Mouse (Mus musculus) spleen, adult 2 months (tissue): Measurements from ENCODE around the gene Gm6351. TPM values are rescaled to one million over a fixed set of nuclear protein-coding genes. Genes with fewer than 3 reads are reported as not detected.
"Not testable (repeated sequence)": the region's sequence is repeated elsewhere in the genome, so short reads cannot be mapped to it uniquely, and the experiment has no call there.

Experiments
- DNase-seq, 2 experiments: peaks; one replicate each; pipeline versions ENCODE4 v3.0.0 to v3.0.0-alpha.2; 2012 to 2021; ENCODE audit warnings: low spot score in 2 of 2, low read depth in 1 of 2
- H3K27ac ChIP-seq: fragments of 200-500 bp; 2 replicates; pipeline ENCODE4 v1.5.1; 2012; ENCODE audit warnings: low read length, inconsistent platforms; ENCODE audit not compliant: insufficient read depth
- H3K27me3 ChIP-seq: fragments of 200-500 bp; 2 replicates; pipeline ENCODE4 v1.6.1; 2012; ENCODE audit warnings: mild to moderate bottlenecking, moderate library complexity, low read length, inconsistent platforms; ENCODE audit not compliant: control insufficient read depth, insufficient read depth
- H3K36me3 ChIP-seq: fragments of 200-500 bp; 2 replicates; pipeline ENCODE4 v1.6.1; 2012; ENCODE audit warnings: mild to moderate bottlenecking, low read length, inconsistent platforms; ENCODE audit not compliant: control insufficient read depth, insufficient read depth
- H3K4me1 ChIP-seq: fragments of 200-500 bp; 2 replicates; pipeline ENCODE4 v1.6.1; 2011; ENCODE audit warnings: inconsistent platforms; ENCODE audit not compliant: control insufficient read depth, insufficient read depth, insufficient read length
- H3K4me3 ChIP-seq: fragments of 200-500 bp; 2 replicates; pipeline ENCODE4 v1.5.1; 2011; ENCODE audit warnings: mild to moderate bottlenecking, inconsistent platforms; ENCODE audit not compliant: insufficient read depth, insufficient read length; ENCODE audit errors: extremely low read depth
- WGBS: fragments of 180-500 bp; shearing (Covaris S2); methylation state at CpG from one replicate; pipeline ENCODE4 v1.1.7; 2018; 5-methylcytosine and 5-hydroxymethylcytosine counted together
- polyA plus RNA-seq: library from polyadenylated mRNA; depleted of rRNA; stranded (reverse); fragments of >200 nt; gene quantifications from 2 replicates; pipeline ENCODE4 v1.2.3, GENCODE M21; 2012; rRNA removed

Gene Gm6351
- polyA plus RNA-seq = not detected in 2 replicates

DNA sequence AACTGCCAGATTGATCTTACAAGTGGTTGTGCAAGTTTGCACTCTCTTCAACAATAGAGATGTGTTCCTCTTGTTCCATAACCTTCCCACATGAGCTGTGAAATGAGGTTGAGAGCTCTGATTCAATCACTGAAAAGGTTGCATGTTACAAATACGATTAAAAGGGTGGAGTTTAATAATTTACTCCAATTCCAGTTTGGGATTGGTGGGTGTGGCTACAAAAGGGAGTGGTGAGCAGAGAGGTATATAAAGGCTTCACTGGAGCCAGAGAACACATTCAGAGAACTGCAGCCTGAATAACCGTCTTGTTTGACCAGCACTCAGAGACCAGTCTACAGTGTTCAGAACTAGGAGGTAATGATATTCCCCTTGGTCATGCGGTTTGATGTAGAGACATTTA is at the start of gene Gm6351:
Gene Gm6351, plus strand, starts transcription at position 301 of the 400 bp plus-strand sequence.
- not testable (repeated sequence) for H3K4me1 ChIP-seq, H3K27me3 ChIP-seq, DNase-seq, H3K36me3 ChIP-seq, H3K4me3 ChIP-seq, H3K27ac ChIP-seq
- no CpG with 5 or more reads among the region's 3 CpGs for WGBS

GRCm38 (mm10) chr5:94070445-94070844 is 5.7 kb upstream of the Gm6351 start, which contains the start of gene BC061212:
Gene BC061212 (minus strand): TSS chr5:94070545.
- DNase-seq, H3K4me3 ChIP-seq, H3K36me3 ChIP-seq, H3K27ac ChIP-seq, H3K27me3 ChIP-seq, H3K4me1 ChIP-seq: not testable (repeated sequence)
- no CpG with 5 or more reads among the region's 1 CpGs for whole genome bisulfite sequencing

Other genes starting within 250 kb of the Gm6351 start
- not detected in 2 replicates for gene Gm7792, start 232.6 kb upstream of the Gm6351 start, polyA plus RNA-seq
- gene Gm16429, start 147.3 kb upstream of the Gm6351 start, polyA plus RNA-seq = not detected in 2 replicates
- gene BC061212, start 5.8 kb upstream of the Gm6351 start, polyA plus RNA-seq = not detected in 2 replicates
- gene Gm3106, start 141.6 kb downstream of the Gm6351 start, polyA plus RNA-seq = not detected in 2 replicates
- not detected in 2 replicates for gene A430089I19Rik, start 230.4 kb downstream of the Gm6351 start, polyA plus RNA-seq
- not detected in 2 replicates for gene Gm6502, start 238.1 kb downstream of the Gm6351 start, polyA plus RNA-seq